Mouse (Mus musculus) erythroblast, embryonic 14.5 days (primary cell): Measurements from ENCODE around the gene Pde1b.

ENCODE experiments used
- GATA1 ChIP-seq: IDR thresholded peaks from 2 replicates; pipeline ENCODE4 v1.6.1; 2012; ENCODE audit warnings: low read length, inconsistent platforms, mixed read lengths
- TAL1 ChIP-seq: IDR thresholded peaks from 3 replicates; pipeline ENCODE4 v1.6.1; 2012; ENCODE audit warnings: low read length, inconsistent platforms, mixed read lengths

- TF ChIP-seq TAL1 (no peak), GATA1 (no peak)
These were observed 33.6 kb downstream of the Pde1b start for GRCm38 (mm10) chr15:103536456-103536855.
